Mouse (Mus musculus) myocyte (in vitro differentiated cells): Measurements from ENCODE around the gene Baiap2.

Source experiments
- E2F4 ChIP-seq: IDR thresholded peaks from one replicate; pipeline ENCODE4 v1.6.1; 2011; ENCODE audit warnings: mild to moderate bottlenecking, control low read depth, moderate library complexity; ENCODE audit not compliant: insufficient read depth
- MAX ChIP-seq: IDR thresholded peaks from one replicate; pipeline ENCODE4 v1.6.1; 2011; ENCODE audit warnings: low read depth, mild to moderate bottlenecking, control low read depth
- MYOD1 ChIP-seq, 3 experiments: IDR thresholded peaks; one replicate each; pipeline ENCODE4 v1.6.1; 2011; ENCODE audit warnings: control low read depth in 2 of 3, low read depth in 2 of 3, mild to moderate bottlenecking in 2 of 3, moderate library complexity in 1 of 3; ENCODE audit not compliant: insufficient read length in 2 of 3, control insufficient read depth in 1 of 3
- POLR2A ChIP-seq: IDR thresholded peaks from one replicate; pipeline ENCODE4 v1.6.1; 2011; ENCODE audit warnings: low read depth, mild to moderate bottlenecking, control low read depth, moderate library complexity; ENCODE audit not compliant: insufficient read length
- TCF3 ChIP-seq: IDR thresholded peaks from one replicate; pipeline ENCODE4 v1.6.1; 2011; ENCODE audit warnings: low read depth, control low read depth; ENCODE audit not compliant: insufficient read length

DNA sequence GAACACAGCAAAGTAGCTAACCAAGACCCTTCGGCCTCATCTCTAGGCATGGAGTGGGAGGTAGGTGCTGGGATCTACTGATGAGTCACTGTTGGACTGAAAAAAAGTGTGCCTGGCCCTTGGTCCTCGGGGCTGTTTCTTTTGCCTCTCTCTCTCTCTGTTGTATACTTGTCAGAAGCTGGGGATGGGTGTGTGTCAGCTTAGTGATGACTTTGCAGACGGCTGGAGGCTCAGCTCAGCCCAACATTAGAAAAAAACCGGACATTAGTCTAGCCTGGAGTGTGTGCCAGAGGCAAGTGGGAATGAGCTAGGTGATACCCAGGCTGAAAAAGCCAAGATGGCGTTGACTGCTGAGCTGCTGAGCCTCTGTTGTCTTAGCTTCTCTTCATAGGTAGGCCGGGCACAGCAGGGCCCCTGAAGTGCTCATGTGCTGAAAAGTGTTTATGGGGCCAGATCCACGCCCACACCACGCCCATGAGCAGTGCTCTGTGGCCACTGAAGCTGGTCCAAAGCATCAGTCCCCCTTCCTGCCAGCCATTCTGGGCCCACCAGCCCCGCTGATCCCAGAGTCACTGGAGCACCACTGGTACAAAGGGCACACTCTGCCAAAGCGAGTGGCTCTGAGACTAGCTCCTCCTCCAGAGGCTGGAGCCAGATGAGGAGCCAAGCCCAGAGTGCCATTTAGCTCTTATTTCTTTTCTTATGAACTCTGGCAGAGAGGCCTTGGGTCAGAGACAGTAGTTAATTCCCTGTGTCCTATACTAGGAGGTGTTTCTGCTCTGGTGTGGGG is 37.2 kb downstream of the Baiap2 start:
- TF ChIP-seq MYOD1 (IDR thresholded peaks at IDR 0.05; ENCODE audit: control insufficient read depth in 1 of 3, insufficient read length in 2 of 3, low read depth in 2 of 3) (no peak), E2F4 (no peak), TCF3 (no peak), POLR2A (no peak), MAX (no peak)
